Mouse (Mus musculus): ENCODE data around the gene Limch1. TPM values are rescaled to one million over a fixed set of nuclear protein-coding genes. Genes with fewer than 3 reads are reported as not detected.

Gene Limch1
- polyA plus RNA-seq, 1 experiment from 2014 or later = 67.8 TPM

DNA sequence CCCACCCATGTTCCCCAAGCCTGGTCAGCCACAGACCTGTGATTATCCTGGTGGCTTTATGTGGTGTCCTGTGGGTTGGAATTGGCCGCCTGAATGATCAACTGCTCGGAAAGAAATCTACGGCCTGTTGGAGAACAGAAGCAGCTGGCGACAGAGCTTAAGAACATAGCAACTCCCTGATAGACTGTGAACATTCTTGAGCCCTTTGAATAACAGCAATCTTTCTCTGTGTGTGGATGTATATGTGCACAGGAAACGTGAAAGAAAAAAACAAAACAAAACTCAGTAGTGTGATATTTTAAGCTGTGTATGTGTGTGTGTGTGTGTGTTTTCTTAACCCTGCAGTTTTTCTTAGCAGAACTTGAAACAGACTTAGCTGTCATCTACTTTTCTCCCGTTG lies 159.2 kb downstream of the Limch1 start:
- Histone ChIP-seq H3K4me2 (no peak overlapping the region), H3K9me3 (ENCODE audit: low read depth, low read length) (no peaks in the 10 kb centered on the region), H3K4me3 (ENCODE audit: low read depth, low read length) (no peak overlapping the region), H3K9ac (no peak overlapping the region), H3K27ac (ENCODE audit: low read depth) (peak overlapping the region; percentile 76), H3K27me3 (ENCODE audit: insufficient read depth, low read length) (no peaks in the 10 kb centered on the region), H3K36me3 (ENCODE audit: insufficient read depth) (no peaks in the 10 kb centered on the region), H3K4me1 (ENCODE audit: insufficient read depth) (peaks cover 9% of the 10 kb centered on the region)
- DNase-seq (peak; percentile 86), ATAC-seq (ENCODE audit: insufficient read depth) (peak; percentile 57)
- TF ChIP-seq CTCF (IDR thresholded peaks at IDR 0.05; ENCODE audit: low read depth) = no peak
- WGBS = 41% methylated on average over 6 of the region's 6 CpGs

DNA sequence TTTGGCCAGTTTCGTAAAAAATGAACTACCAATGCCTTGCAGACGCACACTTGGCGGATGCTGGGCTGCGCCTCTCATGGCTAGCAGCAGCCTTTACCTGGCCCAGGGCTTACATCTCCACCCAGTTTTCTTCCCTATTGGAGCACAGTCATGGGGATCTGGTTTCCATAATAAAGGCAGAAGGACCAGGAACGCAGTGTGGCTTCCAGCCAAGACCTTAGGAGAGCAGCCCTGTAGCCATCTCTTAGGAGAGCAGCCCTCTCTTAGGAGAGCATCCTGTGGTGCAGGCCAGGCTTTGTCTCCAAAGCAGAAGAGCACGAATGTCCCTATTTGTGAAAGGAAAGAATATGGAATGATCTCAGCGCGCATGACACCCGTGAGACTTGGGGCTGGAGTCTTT lies 163.3 kb downstream of the Limch1 start:
- no peak overlapping the region for H3K27ac ChIP-seq (ENCODE audit: low read depth)
- ATAC-seq (ENCODE audit: insufficient read depth) = no peak
- WGBS = 86% methylated on average over 9 of the region's 9 CpGs

DNA sequence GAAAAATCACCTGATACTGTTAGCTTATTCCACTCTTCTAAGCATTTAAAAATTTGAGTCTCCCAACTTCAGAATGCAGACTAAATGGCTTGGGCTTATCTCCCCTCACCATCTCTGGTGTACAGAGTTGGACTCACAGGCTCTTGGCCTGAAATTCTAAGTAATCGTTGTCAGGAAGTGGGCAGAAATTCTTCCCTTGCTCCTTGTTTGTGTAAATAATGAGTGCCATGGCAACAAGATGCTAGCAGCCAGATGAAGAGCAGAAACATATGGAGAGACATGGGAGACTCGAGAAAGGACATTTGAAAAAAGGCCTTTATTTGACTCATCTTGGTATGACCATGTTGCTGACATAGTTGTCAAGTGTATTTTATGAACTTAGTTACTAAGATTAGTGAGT lies 164.3 kb downstream of the Limch1 start:
- 22% methylated on average over 2 of the region's 2 CpGs for WGBS
- no peaks in the 10 kb centered on the region for H3K27me3 ChIP-seq (ENCODE audit: insufficient read depth, low read length)
- no peak overlapping the region for H3K27ac ChIP-seq (ENCODE audit: low read depth)
- peaks cover 8% of the 10 kb centered on the region for H3K4me1 ChIP-seq (ENCODE audit: insufficient read depth)
- no peaks in the 10 kb centered on the region for H3K36me3 ChIP-seq (ENCODE audit: insufficient read depth)
- no peak for TF ChIP-seq CTCF (IDR thresholded peaks at IDR 0.05; ENCODE audit: low read depth)
- ATAC-seq (ENCODE audit: insufficient read depth) = no peak
- H3K4me3 ChIP-seq (ENCODE audit: low read depth, low read length) = no peak overlapping the region
- no peak overlapping the region for H3K9ac ChIP-seq
- no peaks in the 10 kb centered on the region for H3K9me3 ChIP-seq (ENCODE audit: low read depth, low read length)
- peak; percentile 80 for DNase-seq
- H3K4me2 ChIP-seq = no peak overlapping the region

More for the DNA sequence above, 163.3 kb downstream of the Limch1 start:
- H3K4me2 ChIP-seq = no peak overlapping the region
- peaks cover 9% of the 10 kb centered on the region for H3K4me1 ChIP-seq (ENCODE audit: insufficient read depth)
- H3K36me3 ChIP-seq (ENCODE audit: insufficient read depth) = no peaks in the 10 kb centered on the region
- no peak for TF ChIP-seq CTCF (IDR thresholded peaks at IDR 0.05; ENCODE audit: low read depth)
- no peak for DNase-seq
- H3K9ac ChIP-seq = no peak overlapping the region
- no peaks in the 10 kb centered on the region for H3K27me3 ChIP-seq (ENCODE audit: insufficient read depth, low read length)
- no peaks in the 10 kb centered on the region for H3K9me3 ChIP-seq (ENCODE audit: low read depth, low read length)
- H3K4me3 ChIP-seq (ENCODE audit: low read depth, low read length) = no peak overlapping the region

DNA sequence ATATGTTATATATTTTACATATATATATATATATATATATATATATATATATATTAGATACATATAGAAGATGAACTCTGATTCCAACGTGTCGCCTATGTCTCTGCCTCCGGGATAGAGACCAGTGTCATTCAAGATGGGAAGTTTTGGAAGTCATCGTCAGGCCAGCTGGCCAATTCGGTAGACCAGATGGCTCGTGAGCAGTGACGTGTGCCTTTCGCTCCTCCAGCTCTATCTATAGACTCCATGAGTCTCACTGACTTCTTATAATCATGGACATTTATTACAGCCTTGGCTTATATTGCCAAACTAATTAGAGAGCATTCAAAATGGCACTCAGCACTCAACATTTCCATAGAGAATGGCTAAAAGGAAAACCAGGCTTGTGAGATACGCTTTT lies 165.0 kb downstream of the Limch1 start:
- no peak for TF ChIP-seq CTCF (IDR thresholded peaks at IDR 0.05; ENCODE audit: low read depth)
- Histone ChIP-seq H3K4me3 (ENCODE audit: low read depth, low read length) (no peak overlapping the region), H3K9me3 (ENCODE audit: low read depth, low read length) (no peaks in the 10 kb centered on the region), H3K4me2 (no peak overlapping the region), H3K9ac (no peak overlapping the region), H3K4me1 (ENCODE audit: insufficient read depth) (0 out of 2 replicates have a peak, but pooled peaks cover 3% of the 10 kb centered on the region), H3K36me3 (ENCODE audit: insufficient read depth) (no peaks in the 10 kb centered on the region), H3K27ac (ENCODE audit: low read depth) (peak overlapping the region; percentile 74; the same call in 1 of the 2 replicates), H3K27me3 (ENCODE audit: insufficient read depth, low read length) (no peaks in the 10 kb centered on the region)
- peak; percentile 26 for DNase-seq
- WGBS = 88% methylated on average over 9 of the region's 9 CpGs
- ATAC-seq (ENCODE audit: insufficient read depth) = no peak

DNA sequence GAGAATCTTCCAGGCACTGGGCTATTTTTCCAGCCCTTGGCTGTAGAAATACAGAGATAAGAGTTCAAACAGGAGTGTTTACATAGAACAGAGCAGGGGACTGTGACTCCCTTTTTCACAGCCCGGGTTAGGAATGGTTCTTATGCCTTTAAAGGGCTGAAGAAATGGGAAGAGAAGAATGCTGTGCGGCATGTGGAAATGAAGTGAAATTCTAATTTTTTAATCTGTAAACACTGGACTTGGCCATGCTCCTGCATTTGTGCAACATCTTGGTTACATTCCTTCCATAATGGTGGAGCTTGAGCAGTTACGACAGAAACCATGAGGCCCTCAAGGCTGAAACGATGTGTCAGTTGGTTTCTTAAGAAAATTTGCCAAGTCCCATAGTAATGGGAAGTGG lies 165.4 kb downstream of the Limch1 start:
- peak; percentile 78 for DNase-seq
- Histone ChIP-seq H3K9ac (no peak overlapping the region), H3K4me1 (ENCODE audit: insufficient read depth) (0 out of 2 replicates have a peak, but pooled peaks cover 3% of the 10 kb centered on the region), H3K4me3 (ENCODE audit: low read depth, low read length) (no peak overlapping the region), H3K27ac (ENCODE audit: low read depth) (peak overlapping the region; percentile 74), H3K4me2 (no peak overlapping the region), H3K27me3 (ENCODE audit: insufficient read depth, low read length) (no peaks in the 10 kb centered on the region), H3K9me3 (ENCODE audit: low read depth, low read length) (no peaks in the 10 kb centered on the region), H3K36me3 (ENCODE audit: insufficient read depth) (no peaks in the 10 kb centered on the region)
- ATAC-seq (ENCODE audit: insufficient read depth) = peak; percentile 67; the same call in 1 of the 2 replicates
- 45% methylated on average over 4 of the region's 4 CpGs for WGBS
- TF ChIP-seq CTCF (IDR thresholded peaks at IDR 0.05; ENCODE audit: low read depth) = no peak

DNA sequence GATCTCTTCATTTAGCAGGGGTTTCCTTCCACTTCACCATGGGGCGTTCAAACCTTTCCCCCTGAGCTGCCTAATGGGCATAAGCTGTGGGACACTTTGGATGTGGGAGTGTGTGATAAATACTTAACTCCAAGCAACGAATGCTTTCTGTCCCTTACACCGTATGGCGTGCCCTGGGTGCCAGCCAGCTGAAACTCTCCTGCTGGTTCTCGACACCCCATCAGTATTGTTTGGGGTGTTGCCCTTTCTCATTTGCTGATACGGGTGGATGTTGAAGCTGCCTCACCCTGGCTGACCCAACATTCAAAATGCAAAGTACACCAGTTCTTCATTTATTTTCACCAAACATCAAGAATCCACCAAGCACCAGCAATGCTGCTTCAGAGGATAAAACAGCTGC lies 168.2 kb downstream of the Limch1 start:
- 0 out of 2 replicates have a peak, but pooled peaks have one; percentile 32 for ATAC-seq (ENCODE audit: insufficient read depth)
- TF ChIP-seq CTCF (IDR thresholded peaks at IDR 0.05; ENCODE audit: low read depth) = no peak
- Histone ChIP-seq H3K27ac (ENCODE audit: low read depth) (no peak overlapping the region), H3K27me3 (ENCODE audit: insufficient read depth, low read length) (no peaks in the 10 kb centered on the region), H3K36me3 (ENCODE audit: insufficient read depth) (no peaks in the 10 kb centered on the region), H3K4me1 (ENCODE audit: insufficient read depth) (0 out of 2 replicates have a peak, but pooled peaks cover 3% of the 10 kb centered on the region), H3K9ac (no peak overlapping the region), H3K4me2 (no peak overlapping the region), H3K4me3 (ENCODE audit: low read depth, low read length) (no peak overlapping the region), H3K9me3 (ENCODE audit: low read depth, low read length) (no peaks in the 10 kb centered on the region)
- DNase-seq = peak; percentile 63
- WGBS = 61% methylated on average over 6 of the region's 6 CpGs

DNA sequence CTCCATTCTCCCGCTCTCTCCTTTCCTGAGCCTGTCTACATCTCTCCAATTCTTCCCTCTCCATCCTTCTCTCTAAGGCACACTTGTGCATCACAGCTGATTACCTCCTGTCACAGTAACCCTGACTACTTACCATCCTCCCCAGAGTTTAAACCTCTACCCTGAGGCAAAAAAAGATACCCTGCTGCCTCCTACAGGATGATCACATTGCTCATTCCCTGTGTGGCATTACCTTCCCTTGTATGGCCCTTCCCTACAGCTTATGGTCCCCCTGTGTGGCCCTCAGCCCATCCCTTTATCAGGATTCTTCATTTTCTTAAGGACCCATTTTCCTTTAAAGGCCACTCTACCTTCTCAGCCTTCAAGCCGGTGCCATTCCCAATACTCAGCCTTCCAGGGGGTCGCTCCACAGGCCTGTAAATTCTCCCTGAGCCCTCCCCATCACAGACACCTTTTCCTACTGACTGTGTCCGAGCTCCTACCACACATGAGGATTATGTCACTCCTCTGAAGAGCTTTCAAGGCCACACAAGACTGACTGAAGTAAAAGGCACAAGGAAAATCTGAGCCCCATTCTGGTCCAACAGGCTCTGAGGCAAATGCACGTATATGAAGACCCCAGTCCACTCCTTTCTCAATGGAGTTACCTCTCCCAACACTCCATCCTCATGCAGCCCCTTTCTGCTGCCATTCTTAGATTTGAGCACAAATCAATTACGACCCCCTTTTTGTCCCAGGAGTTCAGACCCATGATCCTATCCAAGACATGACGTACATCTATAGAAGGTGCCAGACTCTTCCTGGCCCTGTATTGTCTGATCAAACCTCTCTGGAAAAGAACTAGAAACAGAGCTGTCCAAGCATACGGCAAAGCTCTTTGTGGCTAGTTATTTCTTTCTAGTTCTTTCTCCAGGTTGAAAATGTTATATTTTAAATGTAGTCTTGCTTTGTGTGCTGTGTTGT lies 172.0 kb downstream of the Limch1 start:
- ATAC-seq (ENCODE audit: insufficient read depth) (no peak), DNase-seq (no peak)
- Histone ChIP-seq H3K27me3 (ENCODE audit: insufficient read depth, low read length) (no peaks in the 10 kb centered on the region), H3K4me3 (ENCODE audit: low read depth, low read length) (no peak overlapping the region), H3K4me1 (ENCODE audit: insufficient read depth) (no peaks in the 10 kb centered on the region), H3K4me2 (no peak overlapping the region), H3K9me3 (ENCODE audit: low read depth, low read length) (no peaks in the 10 kb centered on the region), H3K36me3 (ENCODE audit: insufficient read depth) (no peaks in the 10 kb centered on the region), H3K9ac (no peak overlapping the region), H3K27ac (ENCODE audit: low read depth) (no peak overlapping the region)
- TF ChIP-seq CTCF (IDR thresholded peaks at IDR 0.05; ENCODE audit: low read depth) = 0 out of 2 replicates have a peak, but pooled peaks have one; percentile 12
- WGBS = 83% methylated on average over 8 of the region's 8 CpGs
